Mouse (Mus musculus): ENCODE results near the gene Rpl10a. TPM values are rescaled to one million over a fixed set of nuclear protein-coding genes. Genes with fewer than 3 reads are reported as not detected.

Gene Rpl10a
- total and polyA plus RNA-seq, 2 experiments from 2014 or later = 255 to 939 TPM

- TF ChIP-seq CTCF (IDR thresholded peaks at IDR 0.05; ENCODE audit: low read depth) = no peak
- no peak for TF ChIP-seq EP300 (IDR thresholded peaks at IDR 0.05; ENCODE audit: low read depth)
- H3K36me3 ChIP-seq (replicated peaks; ENCODE audit: control insufficient read depth, insufficient read depth, low read length) = no peaks in the 10 kb centered on the region
- no peak overlapping the region for H3K27ac ChIP-seq (ENCODE audit: low read depth)
- no peaks in the 10 kb centered on the region for H3K9me3 ChIP-seq (replicated peaks; ENCODE audit: control insufficient read depth, low read length)
- DNase-seq (ENCODE audit: low spot score) = no peak
- H3K9ac ChIP-seq (replicated peaks; ENCODE audit: low read depth, low read length) = no peak overlapping the region
- WGBS = 8% methylated on average over 17 of the region's 17 CpGs
- H3K27me3 ChIP-seq (ENCODE audit: control insufficient read depth, insufficient read depth, low read length) = peaks cover 28% of the 10 kb centered on the region
- H3K4me3 ChIP-seq (ENCODE audit: low read depth, low read length) = no peak overlapping the region
- 0 out of 2 replicates have a peak, but pooled peaks have one; percentile 39 for ATAC-seq (ENCODE audit: insufficient read depth, low read depth)
- 0 out of 2 replicates have a peak overlapping the region, but pooled peaks have one; percentile 12 for H3K4me2 ChIP-seq (ENCODE audit: low read depth, low read length)
- no peaks in the 10 kb centered on the region for H3K4me1 ChIP-seq (ENCODE audit: control insufficient read depth, insufficient read depth)
These were observed 47.4 kb downstream of the Rpl10a start for GRCm38 (mm10) chr17:28375592-28376061.

- WGBS = 5% methylated on average over 6 of the region's 6 CpGs
- DNase-seq (ENCODE audit: low spot score) = no peak
- no peak for ATAC-seq (ENCODE audit: insufficient read depth, low read depth)
- H3K36me3 ChIP-seq (replicated peaks; ENCODE audit: control insufficient read depth, insufficient read depth, low read length) = no peaks in the 10 kb centered on the region
- H3K9ac ChIP-seq (replicated peaks; ENCODE audit: low read depth, low read length) = no peak overlapping the region
- H3K4me3 ChIP-seq (ENCODE audit: low read depth, low read length) = no peak overlapping the region
- H3K27me3 ChIP-seq (ENCODE audit: control insufficient read depth, insufficient read depth, low read length) = peaks cover 13% of the 10 kb centered on the region
- H3K4me1 ChIP-seq (ENCODE audit: control insufficient read depth, insufficient read depth) = no peaks in the 10 kb centered on the region
- H3K27ac ChIP-seq (ENCODE audit: low read depth) = no peak overlapping the region
- H3K4me2 ChIP-seq (ENCODE audit: low read depth, low read length) = no peak overlapping the region
- H3K9me3 ChIP-seq (replicated peaks; ENCODE audit: control insufficient read depth, low read length) = no peaks in the 10 kb centered on the region
- TF ChIP-seq EP300 (IDR thresholded peaks at IDR 0.05; ENCODE audit: low read depth) = no peak
- no peak for TF ChIP-seq CTCF (IDR thresholded peaks at IDR 0.05; ENCODE audit: low read depth)
These were observed 52.0 kb downstream of the Rpl10a start for GRCm38 (mm10) chr17:28380255-28380654.

Other genes with a start within 250 kb of the Rpl10a start
- gene Tcp11, start 247.8 kb upstream of the Rpl10a start, total RNA-seq (2014; rRNA removed; ENCODE audit: low replicate concordance) = 0.15 TPM in 1 of 2 replicates, not detected in the other
- gene Tcp11, start 247.8 kb upstream of the Rpl10a start, polyA plus RNA-seq (2015; fragmentation: Nextera tagmentation; extraction: Ambion mirVana) = 0.15 and 0.25 TPM in 2 replicates
- gene Scube3, start 186.3 kb upstream of the Rpl10a start, total RNA-seq (2014; rRNA removed; ENCODE audit: low replicate concordance) = 1.2 and 3.0 TPM in 2 replicates
- 0.14 and 0.21 TPM in 2 replicates for gene Scube3, start 186.3 kb upstream of the Rpl10a start, polyA plus RNA-seq (2015; fragmentation: Nextera tagmentation; extraction: Ambion mirVana)
- 24.1 and 33.0 TPM in 2 replicates for gene Zfp523, start 151.3 kb upstream of the Rpl10a start, total RNA-seq (2014; rRNA removed; ENCODE audit: low replicate concordance)
- gene Zfp523, start 151.3 kb upstream of the Rpl10a start, polyA plus RNA-seq (2015; fragmentation: Nextera tagmentation; extraction: Ambion mirVana) = 14.9 and 15.4 TPM in 2 replicates
- gene Def6, start 120.7 kb upstream of the Rpl10a start, total RNA-seq (2014; rRNA removed; ENCODE audit: low replicate concordance) = 3.5 and 5.8 TPM in 2 replicates
- gene Def6, start 120.7 kb upstream of the Rpl10a start, polyA plus RNA-seq (2015; fragmentation: Nextera tagmentation; extraction: Ambion mirVana) = 2.5 and 2.8 TPM in 2 replicates
- 6.6 and 23.1 TPM in 2 replicates for gene Ppard, start 95.8 kb upstream of the Rpl10a start, total RNA-seq (2014; rRNA removed; ENCODE audit: low replicate concordance)
- 0.99 and 1.4 TPM in 2 replicates for gene Ppard, start 95.8 kb upstream of the Rpl10a start, polyA plus RNA-seq (2015; fragmentation: Nextera tagmentation; extraction: Ambion mirVana)
- 14.1 and 21.7 TPM in 2 replicates for gene Fance, start 15.0 kb upstream of the Rpl10a start, total RNA-seq (2014; rRNA removed; ENCODE audit: low replicate concordance)
- 13.8 and 14.1 TPM in 2 replicates for gene Fance, start 15.0 kb upstream of the Rpl10a start, polyA plus RNA-seq (2015; fragmentation: Nextera tagmentation; extraction: Ambion mirVana)
- 13.1 and 19.7 TPM in 2 replicates for gene Tead3, start 22.3 kb downstream of the Rpl10a start, total RNA-seq (2014; rRNA removed; ENCODE audit: low replicate concordance)
- 3.2 and 3.3 TPM in 2 replicates for gene Tead3, start 22.3 kb downstream of the Rpl10a start, polyA plus RNA-seq (2015; fragmentation: Nextera tagmentation; extraction: Ambion mirVana)
- 0.61 and 5.3 TPM in 2 replicates for gene Tulp1, start 36.8 kb downstream of the Rpl10a start, total RNA-seq (2014; rRNA removed; ENCODE audit: low replicate concordance)
- gene Tulp1, start 36.8 kb downstream of the Rpl10a start, polyA plus RNA-seq (2015; fragmentation: Nextera tagmentation; extraction: Ambion mirVana) = 0.86 and 1.3 TPM in 2 replicates
- gene Fkbp5, start 189.1 kb downstream of the Rpl10a start, total RNA-seq (2014; rRNA removed; ENCODE audit: low replicate concordance) = 19.4 and 37.3 TPM in 2 replicates
- 7.6 and 8.3 TPM in 2 replicates for gene Fkbp5, start 189.1 kb downstream of the Rpl10a start, polyA plus RNA-seq (2015; fragmentation: Nextera tagmentation; extraction: Ambion mirVana)
- gene Armc12, start 202.3 kb downstream of the Rpl10a start, total RNA-seq (2014; rRNA removed; ENCODE audit: low replicate concordance) = not detected in 2 replicates
- gene Armc12, start 202.3 kb downstream of the Rpl10a start, polyA plus RNA-seq (2015; fragmentation: Nextera tagmentation; extraction: Ambion mirVana) = not detected in 2 replicates
- not detected in 2 replicates for gene Clpsl2, start 220.9 kb downstream of the Rpl10a start, total RNA-seq (2014; rRNA removed; ENCODE audit: low replicate concordance)
- not detected in 2 replicates for gene Clpsl2, start 220.9 kb downstream of the Rpl10a start, polyA plus RNA-seq (2015; fragmentation: Nextera tagmentation; extraction: Ambion mirVana)
- gene Clps, start 232.3 kb downstream of the Rpl10a start, total RNA-seq (2014; rRNA removed; ENCODE audit: low replicate concordance) = not detected in 2 replicates
- not detected in 2 replicates for gene Clps, start 232.3 kb downstream of the Rpl10a start, polyA plus RNA-seq (2015; fragmentation: Nextera tagmentation; extraction: Ambion mirVana)
- gene Lhfpl5, start 247.2 kb downstream of the Rpl10a start, total RNA-seq (2014; rRNA removed; ENCODE audit: low replicate concordance) = not detected in 2 replicates
- gene Lhfpl5, start 247.2 kb downstream of the Rpl10a start, polyA plus RNA-seq (2015; fragmentation: Nextera tagmentation; extraction: Ambion mirVana) = 0.07 and 0.10 TPM in 2 replicates